Mouse (Mus musculus): ENCODE results near the gene Mtg2. TPM values are rescaled to one million over a fixed set of nuclear protein-coding genes. Genes with fewer than 3 reads are reported as not detected.

Mtg2 gene
- polyA plus RNA-seq, 1 experiment from 2014 or later: 21.8 TPM

DNA sequence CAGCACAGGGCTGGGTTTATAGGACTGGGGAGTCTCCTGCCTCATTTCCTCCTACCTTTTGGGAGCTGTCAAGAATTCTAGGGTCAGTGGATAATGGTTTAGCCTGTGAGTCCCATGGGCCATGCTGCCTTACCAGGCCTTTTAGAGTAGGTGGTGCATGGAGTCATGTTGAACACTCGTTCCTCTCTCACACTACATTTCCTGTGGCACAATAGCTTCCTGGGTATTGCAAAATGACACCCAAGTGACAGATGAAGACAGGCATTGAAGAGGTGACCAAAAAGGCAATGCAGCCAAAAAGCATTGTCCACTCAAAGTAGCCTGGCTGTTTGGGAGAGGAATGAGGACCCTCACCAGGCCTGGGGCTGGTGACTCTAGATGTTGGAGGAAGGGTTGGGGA is 57.3 kb downstream of the Mtg2 start:
- ATAC-seq (ENCODE audit: insufficient number of reproducible peaks, insufficient read depth, low FRiP score, low TSS enrichment, low read depth): no peak
- peaks cover 12% of the 10 kb centered on the region for H3K4me1 ChIP-seq

DNA sequence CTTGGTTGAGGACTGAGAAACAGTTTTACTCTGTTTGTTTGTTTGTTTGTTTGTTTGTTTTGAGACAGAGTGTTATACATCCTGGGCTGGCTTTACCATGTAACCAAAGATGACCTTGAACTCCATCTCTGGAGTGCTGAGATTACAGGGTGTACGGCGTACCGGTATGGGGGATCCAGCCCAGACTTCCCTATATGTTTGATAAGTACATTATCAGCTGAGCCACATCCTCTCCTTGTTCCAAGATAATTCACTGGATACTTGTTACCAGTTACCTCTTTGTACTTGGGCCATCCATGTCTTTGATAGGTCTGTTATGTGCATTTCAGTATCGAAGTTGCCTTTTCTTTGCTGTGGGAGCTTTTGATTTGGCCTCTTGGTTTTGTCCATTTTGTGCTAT is 62.8 kb downstream of the Mtg2 start:
- ATAC-seq (ENCODE audit: insufficient number of reproducible peaks, insufficient read depth, low FRiP score, low TSS enrichment, low read depth): no peak
- Histone ChIP-seq H3K4me3 (no peak overlapping the region), H3K4me1 (no peaks in the 10 kb centered on the region), H3K36me3 (peaks cover 14% of the 10 kb centered on the region), H3K9me3 (no peaks in the 10 kb centered on the region), H3K4me2 (no peak overlapping the region), H3K27me3 (no peaks in the 10 kb centered on the region), H3K9ac (no peak overlapping the region), H3K27ac (no peak overlapping the region)
- 97% methylated on average over 4 of the region's 4 CpGs for WGBS

More for the DNA sequence above, 57.3 kb downstream of the Mtg2 start:
- Histone ChIP-seq H3K36me3 (peaks cover 10% of the 10 kb centered on the region), H3K4me3 (no peak overlapping the region), H3K27me3 (no peaks in the 10 kb centered on the region), H3K27ac (no peak overlapping the region), H3K9ac (no peak overlapping the region), H3K4me2 (no peak overlapping the region), H3K9me3 (no peaks in the 10 kb centered on the region)
- 64% methylated on average over 1 of the region's 1 CpGs for WGBS

DNA sequence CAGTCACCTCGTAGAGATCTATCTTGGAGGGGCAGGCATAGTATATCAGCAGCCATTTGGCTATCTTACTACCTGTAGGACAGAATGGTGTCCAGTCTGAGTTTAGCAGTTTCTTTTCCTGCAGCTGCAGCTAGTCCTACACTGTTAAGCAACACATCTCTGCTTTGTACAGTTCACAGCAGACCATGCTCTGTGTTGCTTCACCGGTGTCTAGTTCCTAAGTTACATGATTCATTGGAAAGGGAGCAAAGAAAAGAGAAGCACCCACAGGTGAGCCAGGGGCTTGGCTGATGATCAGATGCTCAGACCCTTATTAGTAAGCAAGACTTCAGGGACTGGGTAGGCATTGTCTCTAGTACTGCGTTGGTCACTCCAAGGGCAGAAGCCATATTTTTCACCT is 63.5 kb downstream of the Mtg2 start:
- Histone ChIP-seq H3K27me3 (no peaks in the 10 kb centered on the region), H3K36me3 (peaks cover 21% of the 10 kb centered on the region), H3K9me3 (no peaks in the 10 kb centered on the region), H3K4me1 (no peaks in the 10 kb centered on the region), H3K27ac (no peak overlapping the region), H3K4me3 (no peak overlapping the region), H3K9ac (no peak overlapping the region), H3K4me2 (no peak overlapping the region)
- 88% methylated on average over 3 of the region's 3 CpGs for WGBS
- no peak for ATAC-seq (ENCODE audit: insufficient number of reproducible peaks, insufficient read depth, low FRiP score, low TSS enrichment, low read depth)

DNA sequence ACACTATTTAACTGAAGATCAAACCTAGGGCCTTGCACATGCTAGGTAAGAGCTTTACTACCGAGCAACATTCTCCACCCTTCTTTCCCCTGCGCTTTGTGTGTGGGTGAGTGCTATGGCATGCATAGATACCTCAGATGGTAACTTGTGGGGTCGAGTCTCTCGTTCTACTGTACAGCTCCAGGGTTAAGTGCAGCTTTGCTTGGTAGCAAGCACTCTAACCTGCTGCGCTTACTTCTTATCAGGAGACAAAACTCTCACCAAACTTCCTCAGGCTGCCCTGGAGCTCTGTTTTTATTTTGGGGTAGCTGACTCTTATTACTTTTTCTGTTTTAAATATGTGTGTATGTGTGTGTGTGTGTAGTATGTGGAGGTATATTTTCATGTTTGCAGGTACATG is 65.0 kb downstream of the Mtg2 start:
- Histone ChIP-seq H3K4me2 (no peak overlapping the region), H3K9ac (no peak overlapping the region), H3K27ac (no peak overlapping the region), H3K9me3 (no peaks in the 10 kb centered on the region), H3K27me3 (no peaks in the 10 kb centered on the region), H3K36me3 (peaks cover 34% of the 10 kb centered on the region), H3K4me1 (no peaks in the 10 kb centered on the region), H3K4me3 (no peak overlapping the region)
- no peak for ATAC-seq (ENCODE audit: insufficient number of reproducible peaks, insufficient read depth, low FRiP score, low TSS enrichment, low read depth)
- 83% methylated on average over 5 of the region's 5 CpGs for WGBS

Other genes with a start within 250 kb of the Mtg2 start
- gene Taf4, start 93.9 kb upstream of the Mtg2 start, polyA plus RNA-seq (2015; fragmentation: Nextera tagmentation; extraction: Ambion mirVana): 3.7 and 3.9 TPM in 2 replicates
- 11.1 and 11.4 TPM in 2 replicates for gene Lsm14b, start 45.6 kb upstream of the Mtg2 start, polyA plus RNA-seq (2015; fragmentation: Nextera tagmentation; extraction: Ambion mirVana)
- 578 and 596 TPM in 2 replicates for gene Psma7, start 28.2 kb upstream of the Mtg2 start, polyA plus RNA-seq (2015; fragmentation: Nextera tagmentation; extraction: Ambion mirVana)
- gene Ss18l1, start 28.1 kb upstream of the Mtg2 start, polyA plus RNA-seq (2015; fragmentation: Nextera tagmentation; extraction: Ambion mirVana): 6.2 and 8.2 TPM in 2 replicates
- gene Hrh3, start 33.9 kb downstream of the Mtg2 start, polyA plus RNA-seq (2015; fragmentation: Nextera tagmentation; extraction: Ambion mirVana): 0.17 TPM in 1 of 2 replicates, not detected in the other
- 35.8 and 41.6 TPM in 2 replicates for gene Osbpl2, start 48.7 kb downstream of the Mtg2 start, polyA plus RNA-seq (2015; fragmentation: Nextera tagmentation; extraction: Ambion mirVana)
- 168 and 190 TPM in 2 replicates for gene Adrm1, start 100.9 kb downstream of the Mtg2 start, polyA plus RNA-seq (2015; fragmentation: Nextera tagmentation; extraction: Ambion mirVana)
- gene Lama5, start 155.3 kb downstream of the Mtg2 start, polyA plus RNA-seq (2015; fragmentation: Nextera tagmentation; extraction: Ambion mirVana): 19.0 and 25.2 TPM in 2 replicates
- gene Rps21, start 186.8 kb downstream of the Mtg2 start, polyA plus RNA-seq (2015; fragmentation: Nextera tagmentation; extraction: Ambion mirVana): 653 and 689 TPM in 2 replicates
- gene Cables2, start 202.9 kb downstream of the Mtg2 start, polyA plus RNA-seq (2015; fragmentation: Nextera tagmentation; extraction: Ambion mirVana): 11.6 and 14.6 TPM in 2 replicates
- 1.6 and 1.7 TPM in 2 replicates for gene Rbbp8nl, start 219.3 kb downstream of the Mtg2 start, polyA plus RNA-seq (2015; fragmentation: Nextera tagmentation; extraction: Ambion mirVana)